Mouse (Mus musculus): Measurements from ENCODE around the gene Arl3.

Gene Arl3

DNA sequence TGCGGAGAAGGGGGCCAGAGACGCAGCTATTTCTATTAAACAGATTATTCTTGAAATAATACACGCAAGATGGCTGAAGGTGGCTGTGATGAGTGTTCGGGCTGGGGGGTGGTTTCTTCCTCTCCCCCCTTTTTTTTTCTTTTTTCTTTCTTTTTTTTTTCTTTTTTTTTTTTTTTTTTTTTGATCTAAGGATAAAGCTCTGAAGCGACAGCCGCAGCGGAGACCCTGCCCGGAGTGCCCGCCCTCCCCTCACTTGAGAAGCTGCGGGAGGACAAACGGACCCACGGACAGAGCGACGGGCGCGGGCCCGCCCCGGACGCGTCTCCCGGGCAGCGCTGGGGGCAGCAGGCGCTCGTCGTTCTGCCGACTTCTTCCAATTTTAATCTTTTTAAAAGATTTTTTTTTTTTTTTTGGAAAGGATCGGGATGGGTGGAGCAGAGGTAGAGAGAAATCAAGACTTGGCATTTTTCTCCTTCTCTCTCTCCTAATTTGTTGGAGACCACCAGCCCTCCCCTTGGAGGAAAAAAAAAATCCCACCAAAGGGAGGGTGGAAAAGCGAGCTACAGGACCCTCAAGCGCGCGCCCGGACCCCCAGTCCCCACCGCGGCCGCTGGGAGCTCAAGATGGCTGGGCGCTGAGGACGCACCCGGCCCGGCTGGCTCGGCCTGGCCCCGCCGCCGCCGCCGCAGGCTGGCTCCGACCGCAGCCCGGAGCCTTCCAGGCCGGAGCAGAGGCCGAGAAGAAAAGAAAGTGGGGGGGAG, 72.2 kb downstream of the Arl3 start:
- no peak for DNase-seq (ENCODE audit: low spot score in 2 of 2)

DNA sequence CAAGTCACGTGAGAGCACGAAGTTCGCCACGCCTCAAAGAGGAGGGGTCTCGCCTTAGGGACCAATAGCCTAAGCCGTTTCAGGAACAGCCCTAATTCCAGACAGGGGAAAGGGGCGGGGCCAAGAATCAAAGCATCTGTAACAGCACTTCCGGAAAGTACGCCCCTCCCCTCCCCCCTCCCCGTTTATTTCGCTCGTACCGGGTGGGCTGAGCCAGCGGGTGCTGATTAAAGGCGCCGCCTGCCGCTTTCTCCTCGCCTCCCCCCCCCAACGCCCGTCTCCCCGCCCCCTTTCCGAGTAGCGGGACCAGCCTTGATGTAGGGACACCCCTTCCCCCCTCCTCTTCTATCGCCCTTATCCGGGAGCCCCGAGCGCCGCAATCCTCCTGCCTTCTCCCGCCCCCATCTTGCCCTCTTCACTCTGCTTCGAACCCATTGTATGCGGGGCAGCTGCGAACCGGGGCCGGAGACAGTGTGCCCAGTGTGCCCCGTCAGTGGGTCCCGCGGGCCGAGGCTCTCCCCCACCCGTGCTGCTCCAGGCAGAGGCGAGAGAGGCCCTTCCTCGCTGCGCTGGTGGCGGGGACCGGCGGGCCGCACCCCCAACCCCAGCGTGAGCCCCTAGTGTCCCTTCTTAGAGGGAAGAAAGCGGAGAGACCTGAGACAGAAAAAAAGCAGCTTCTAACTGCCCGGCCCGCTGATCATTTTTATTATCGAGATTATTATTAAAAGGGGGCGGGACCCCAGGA, 73.0 kb downstream of the Arl3 start:
- peak; percentile 98 to 100 for DNase-seq (ENCODE audit: low spot score in 2 of 2)

DNA sequence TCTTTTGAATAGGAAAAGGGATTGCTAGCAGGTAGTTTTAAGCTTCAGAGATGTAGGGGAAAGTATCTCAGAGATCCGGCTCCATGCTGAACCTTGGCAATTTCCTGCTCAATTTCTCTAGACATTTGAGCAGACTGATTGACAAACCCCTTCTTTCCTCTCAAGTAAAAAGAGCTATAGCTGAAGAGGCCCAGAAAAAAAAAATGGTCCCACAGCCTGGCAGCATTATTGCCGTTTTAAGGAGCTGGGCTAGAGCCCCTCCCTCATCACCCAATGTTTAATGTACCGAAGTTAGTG, 73.5 kb downstream of the Arl3 start:
- DNase-seq (ENCODE audit: low spot score in 2 of 2): no peak

GRCm38 (mm10) chr19:46497230-46497629, 75.8 kb downstream of the Arl3 start:
- DNase-seq (ENCODE audit: low spot score in 2 of 2): no peak

DNA sequence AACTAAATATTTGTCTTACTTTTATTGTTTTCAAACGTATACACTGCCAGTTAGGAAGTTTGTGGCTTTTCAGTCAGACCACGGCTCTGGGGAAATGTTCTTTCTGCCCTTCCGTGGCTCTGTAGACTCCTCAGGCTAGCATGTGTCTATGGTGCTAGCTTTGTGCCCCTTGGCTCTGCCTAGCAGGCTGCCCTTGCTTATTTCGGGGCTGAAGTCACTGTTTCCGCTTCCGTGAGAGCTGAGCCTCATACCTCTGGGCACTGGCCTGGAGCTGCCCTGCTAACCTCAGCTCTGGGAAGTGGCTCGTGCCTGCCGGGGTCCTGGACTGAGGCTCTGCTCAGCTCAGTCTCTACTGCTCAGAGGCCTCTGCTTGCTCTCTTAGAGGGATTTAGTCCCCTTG, 77.9 kb downstream of the Arl3 start:
- no peak for DNase-seq (ENCODE audit: low spot score in 2 of 2)

GRCm38 (mm10) chr19:46490634-46491033, 82.4 kb downstream of the Arl3 start:
- no peak for DNase-seq (ENCODE audit: low spot score in 2 of 2)

- DNase-seq (ENCODE audit: low spot score in 2 of 2): no peak
Measured at GRCm38 (mm10) chr19:46489448-46489847, 83.5 kb downstream of the Arl3 start.

GRCm38 (mm10) chr19:46486709-46487108, 86.3 kb downstream of the Arl3 start:
- no peak for DNase-seq (ENCODE audit: low spot score in 2 of 2)

- DNase-seq (ENCODE audit: low spot score in 2 of 2): no peak
Measured at GRCm38 (mm10) chr19:46485847-46486246, 87.2 kb downstream of the Arl3 start.

DNA sequence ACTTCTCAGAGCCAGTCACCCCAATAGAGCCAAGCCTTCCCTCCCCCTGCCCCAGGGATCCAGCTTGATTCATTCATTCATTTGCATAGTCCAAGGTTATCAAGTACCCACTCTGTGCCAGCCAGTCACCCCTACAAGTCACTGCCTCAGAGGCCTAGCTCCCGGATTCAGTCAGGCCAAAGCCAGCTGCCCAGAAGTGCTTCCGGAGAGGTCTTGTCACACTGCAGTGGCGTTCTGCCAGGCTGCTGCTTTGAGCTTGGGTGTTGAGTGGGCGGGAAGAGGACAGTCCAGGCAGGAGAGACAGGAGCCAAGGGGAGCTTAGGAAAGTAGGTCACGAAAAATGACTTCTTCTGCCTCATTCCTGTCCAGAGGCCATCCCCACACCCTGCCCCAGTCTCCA, 88.5 kb downstream of the Arl3 start:
- no peak for DNase-seq (ENCODE audit: low spot score in 2 of 2)

DNA sequence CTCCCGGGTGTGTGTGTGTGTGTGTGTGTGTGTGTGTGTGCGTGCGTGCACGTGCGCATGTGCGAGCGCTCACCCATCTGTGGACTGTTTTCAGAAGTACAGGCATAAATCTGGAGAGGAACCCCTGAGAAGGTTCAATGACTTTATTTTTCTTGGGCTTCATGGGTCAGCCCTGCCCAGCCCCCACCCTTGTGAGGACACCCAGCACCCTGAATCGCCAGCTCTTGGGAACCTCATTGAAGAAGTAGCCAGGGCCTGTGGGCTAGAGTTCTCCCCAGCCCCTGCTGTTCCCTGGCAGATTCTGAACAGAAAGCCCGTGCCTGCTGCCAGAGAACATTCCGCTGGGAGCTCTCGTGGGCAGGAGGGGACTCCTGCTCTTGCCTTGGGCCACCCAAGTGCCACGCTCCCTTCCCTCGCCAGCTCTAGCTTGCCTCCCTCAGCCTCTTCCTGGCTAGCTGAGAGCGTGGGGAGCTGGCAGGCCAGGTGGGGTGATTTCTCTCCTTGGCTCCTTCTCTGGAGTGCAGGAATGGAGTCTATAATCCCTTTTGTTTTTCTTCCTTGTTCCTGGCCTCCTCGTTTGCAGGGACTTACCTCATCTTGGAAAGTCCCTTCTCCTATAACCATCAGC, 89.2 kb downstream of the Arl3 start:
- peak in 1 of 2 experiments; percentile 54 for DNase-seq (ENCODE audit: low spot score in 2 of 2)

- DNase-seq (ENCODE audit: low spot score in 2 of 2): no peak
Measured at GRCm38 (mm10) chr19:46482896-46483516, 90.0 kb downstream of the Arl3 start.

GRCm38 (mm10) chr19:46481756-46482155, 91.2 kb downstream of the Arl3 start:
- no peak for DNase-seq (ENCODE audit: low spot score in 2 of 2)

DNA sequence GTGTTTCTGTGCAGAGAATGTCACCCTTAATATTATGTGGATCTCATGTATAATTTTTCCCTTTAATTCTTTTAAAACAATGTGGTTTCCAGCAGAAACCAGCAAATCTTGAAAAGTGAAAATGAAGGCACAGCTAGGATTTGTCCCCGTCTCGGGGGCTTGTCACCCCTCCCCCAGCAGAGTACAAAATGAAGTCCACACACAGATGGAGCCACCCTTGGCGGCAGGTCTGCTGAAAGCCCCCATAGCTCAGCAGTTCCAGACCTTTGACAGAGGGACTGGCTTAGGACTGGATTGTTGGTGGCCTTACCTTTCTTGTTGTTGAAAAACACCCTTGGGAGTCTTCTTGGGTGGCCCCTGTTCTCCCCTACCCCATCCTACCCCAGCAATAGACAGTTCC, 91.6 kb downstream of the Arl3 start:
- DNase-seq (ENCODE audit: low spot score in 2 of 2): no peak
